Mouse (Mus musculus) cerebellum, adult 2 months (tissue): ENCODE data around the gene Maged1.

Experiments
- CTCF ChIP-seq: fragments of 200-500 bp; IDR thresholded peaks from 2 replicates; pipeline ENCODE4 v1.5.1; 2011; ENCODE audit warnings: low read depth, mild to moderate bottlenecking, control low read depth, low read length, moderate library complexity, borderline replicate concordance; ENCODE audit not compliant: insufficient read depth
- POLR2A ChIP-seq: fragments of 200-500 bp; IDR thresholded peaks from 2 replicates; pipeline ENCODE4 v1.6.1; 2011; ENCODE audit warnings: low read length, control low read depth, borderline replicate concordance; ENCODE audit not compliant: insufficient read depth

DNA sequence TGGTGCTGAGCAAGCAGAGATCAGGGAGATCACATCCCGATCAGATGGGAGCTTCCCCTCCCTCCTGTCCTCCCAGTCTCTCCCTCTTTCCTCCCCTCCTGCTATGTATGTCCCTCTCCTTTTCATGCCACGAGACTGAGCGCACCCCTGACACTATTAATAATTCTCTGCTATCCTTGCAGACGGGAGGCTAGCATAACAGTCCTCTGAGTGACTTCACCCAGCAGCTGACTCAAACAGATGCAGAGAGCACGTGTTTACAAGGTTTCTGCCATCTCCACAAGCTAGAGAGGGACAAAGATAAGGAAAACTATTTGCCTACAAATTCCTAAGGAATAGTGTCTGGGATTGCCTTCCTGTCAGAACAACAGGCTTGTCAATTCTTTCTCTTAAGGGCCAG lies 20.4 kb upstream of the Maged1 start:
- TF ChIP-seq CTCF (no peak), POLR2A (no peak)
